Mouse (Mus musculus) T-helper 2 cell (primary cell): Measurements from ENCODE around the gene Arid1a.

Experiments used
- in situ Hi-C: fragments of 300-600 bp; cut with MboI, MseI; formaldehyde crosslinking; loops from one replicate; pipeline ENCODE4 v1.15.1; 2025; ENCODE audit warnings: high pct_unique_total_duplicates

Arid1a gene

DNA sequence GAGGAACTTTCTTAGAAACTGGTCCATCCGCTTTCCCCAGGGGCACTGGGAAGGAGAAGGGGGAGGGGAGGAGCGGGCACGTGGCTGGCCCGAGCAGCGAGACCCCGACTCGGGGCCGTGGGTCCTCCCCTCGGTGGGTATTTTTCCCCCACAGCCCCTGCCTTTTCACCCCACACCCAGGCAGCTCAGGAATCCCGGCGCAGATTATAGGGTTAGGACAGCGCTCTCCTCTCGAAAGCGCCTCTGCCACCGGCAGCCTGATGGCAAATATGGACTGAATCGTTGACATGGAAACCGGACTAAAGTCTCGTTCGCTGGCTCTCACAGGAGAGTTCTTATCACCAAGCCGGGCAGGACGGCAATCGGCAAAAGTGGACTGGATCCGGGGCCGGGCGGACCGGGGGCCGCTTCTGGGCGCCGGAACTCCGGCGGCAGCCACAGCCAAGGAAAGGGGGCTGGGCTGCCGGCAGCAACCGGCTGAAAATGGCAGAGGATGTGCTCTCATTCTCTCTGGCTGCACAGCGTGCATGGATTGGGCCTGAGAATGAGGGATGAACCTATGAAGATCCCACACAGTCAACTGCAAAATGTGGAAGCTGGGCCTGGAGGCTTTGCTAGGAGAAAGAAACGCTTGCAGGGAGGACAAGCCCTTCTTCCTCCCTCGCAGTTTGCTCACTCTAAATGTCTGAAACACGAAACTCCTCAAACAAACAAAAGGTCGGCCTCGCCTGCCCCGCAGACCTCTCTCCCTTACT lies at the start of gene Arid1a:
Gene Arid1a, minus strand, starts transcription at position 256 of the 755 bp plus-strand sequence.
- in situ Hi-C loops, result no loop called here

DNA sequence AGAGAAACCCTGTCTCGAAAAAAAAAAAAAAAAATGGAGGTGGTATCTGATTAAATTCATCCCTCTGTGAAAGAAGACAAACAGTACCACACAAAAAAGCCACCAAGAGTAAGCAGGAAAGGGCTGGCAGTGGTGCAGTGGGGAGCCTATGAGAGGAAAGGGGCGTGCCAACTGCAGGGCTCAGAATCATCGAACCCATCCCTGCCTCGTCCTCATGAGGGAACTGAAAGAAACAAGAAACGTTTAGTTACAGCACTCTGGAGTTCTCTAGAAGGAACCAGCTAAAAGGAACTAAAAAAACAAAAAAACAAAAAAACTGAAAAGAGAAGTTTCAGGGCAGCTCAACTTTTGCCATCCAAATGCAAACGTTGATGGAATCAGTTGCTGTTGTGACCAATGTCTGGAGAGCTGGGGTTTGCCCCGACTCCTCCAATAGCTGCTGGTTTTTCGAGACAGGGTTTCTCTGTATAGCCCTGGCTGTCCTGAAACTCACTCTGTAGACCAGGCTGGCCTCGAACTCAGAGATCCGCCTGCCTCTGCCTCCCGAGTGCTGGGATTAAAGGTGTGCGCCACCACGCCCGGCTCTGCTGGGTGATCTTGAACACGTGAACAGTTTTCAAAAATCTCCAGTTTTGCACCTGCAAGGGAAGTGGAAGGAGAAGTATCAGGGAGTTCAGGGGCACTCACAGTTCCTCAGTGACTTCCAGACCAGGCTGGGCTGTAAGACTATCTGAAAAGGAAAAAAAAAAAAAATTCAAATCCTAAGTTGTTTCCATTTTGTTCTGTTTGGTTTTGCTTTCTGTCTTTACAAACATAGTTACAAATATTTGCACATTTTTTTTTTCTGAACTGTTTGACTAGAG lies 48.1 kb upstream of the Arid1a start:
- in situ Hi-C loops, result loop anchor here (5.0 kb wide), 1 partner anchor 37 kb away; no protein-coding TSS in a partner anchor

- in situ Hi-C loops, result loop anchor here (5.0 kb wide), 1 partner anchor 33 kb away; no protein-coding TSS in a partner anchor
These were observed 44.0 kb upstream of the Arid1a start for GRCm38 (mm10) chr4:133800589-133800988.

DNA sequence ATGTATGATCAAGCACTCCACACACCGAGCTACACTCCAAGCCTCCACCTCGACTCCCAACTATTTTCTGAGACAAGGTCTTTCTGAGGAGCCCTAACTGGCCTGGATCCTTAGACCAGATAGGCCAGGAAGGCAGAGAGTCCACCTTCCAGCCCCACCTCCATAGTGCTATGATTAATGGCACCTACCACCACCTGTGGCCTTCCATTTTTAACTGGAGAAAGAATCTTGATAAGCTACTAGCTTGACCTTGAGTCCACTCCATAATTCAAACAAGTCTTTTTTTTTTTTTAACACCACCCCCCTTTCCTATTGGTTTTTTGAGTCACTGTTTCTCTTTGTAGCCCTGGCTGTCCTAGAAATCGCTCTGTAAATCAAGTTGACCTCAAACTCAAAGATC lies 36.7 kb upstream of the Arid1a start:
- in situ Hi-C loops, result no loop called here

DNA sequence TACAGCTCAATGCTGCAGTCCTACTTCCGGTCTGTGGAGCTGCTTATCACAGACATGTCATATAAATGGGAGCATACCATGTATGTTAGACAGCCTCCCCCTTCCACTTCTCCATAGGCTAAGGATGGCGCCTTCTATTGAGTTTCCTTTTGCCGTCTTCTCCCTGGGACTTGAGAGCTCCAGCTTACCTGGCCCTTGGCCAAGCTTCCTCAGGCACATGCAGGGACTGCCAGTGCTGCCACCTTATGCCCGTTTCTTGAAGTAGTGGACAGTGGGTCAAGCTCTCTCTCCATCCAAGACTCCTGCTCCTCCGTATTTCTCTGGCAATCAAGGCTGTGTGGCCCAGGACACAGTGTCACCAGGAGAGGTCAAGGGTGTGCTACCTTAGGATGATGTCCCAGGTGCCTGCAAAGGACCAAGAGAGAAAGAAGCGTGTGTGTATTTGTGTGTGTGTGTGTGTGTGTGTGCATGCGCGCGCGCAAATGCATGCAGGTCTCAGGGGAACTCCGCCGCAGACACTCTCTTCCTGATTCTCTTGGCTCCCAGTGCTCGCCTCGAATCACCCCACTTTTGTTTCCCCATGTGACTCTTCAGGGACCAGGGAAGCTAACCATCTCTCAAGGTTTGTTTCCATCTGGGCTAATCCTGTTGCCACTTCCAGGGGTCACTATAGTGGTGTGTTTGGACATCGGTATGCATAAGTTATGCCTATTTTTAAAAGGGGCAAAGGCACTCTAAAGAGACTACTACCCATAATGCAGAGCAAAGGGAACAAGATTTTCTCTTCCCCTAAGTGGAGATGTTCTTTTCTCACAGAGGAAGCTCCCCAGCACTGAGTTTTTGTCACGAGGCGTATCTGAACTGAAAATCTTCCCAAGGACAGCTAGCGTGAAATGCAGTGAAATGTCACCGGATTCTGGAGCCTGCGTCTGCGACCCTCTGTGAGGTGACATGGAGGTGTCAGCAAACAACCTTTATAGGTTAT lies 18.3 kb upstream of the Arid1a start:
- in situ Hi-C loops, result no loop called here

DNA sequence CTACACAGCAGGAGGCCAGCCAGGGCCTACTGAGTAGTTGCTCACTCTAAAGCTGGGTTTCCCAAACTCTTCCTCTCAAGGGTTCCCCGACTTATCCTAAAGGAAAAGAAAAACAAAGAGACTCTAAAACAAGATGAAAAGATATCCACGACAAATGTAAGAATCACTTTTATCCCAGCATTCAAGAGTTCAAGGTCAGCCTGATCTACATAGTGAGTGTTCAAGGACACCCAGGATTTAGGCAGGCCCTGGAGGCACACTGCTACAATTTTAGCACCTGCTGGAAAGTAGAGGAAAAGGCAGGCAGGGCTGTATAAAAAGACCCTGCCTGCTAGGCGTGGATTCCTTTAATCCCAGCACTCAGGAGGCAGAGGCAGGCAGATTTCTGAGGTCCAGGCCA lies 12.6 kb upstream of the Arid1a start:
- in situ Hi-C loops, result loop anchor here (5.0 kb wide), 1 partner anchor 33 kb away; no protein-coding TSS in a partner anchor

DNA sequence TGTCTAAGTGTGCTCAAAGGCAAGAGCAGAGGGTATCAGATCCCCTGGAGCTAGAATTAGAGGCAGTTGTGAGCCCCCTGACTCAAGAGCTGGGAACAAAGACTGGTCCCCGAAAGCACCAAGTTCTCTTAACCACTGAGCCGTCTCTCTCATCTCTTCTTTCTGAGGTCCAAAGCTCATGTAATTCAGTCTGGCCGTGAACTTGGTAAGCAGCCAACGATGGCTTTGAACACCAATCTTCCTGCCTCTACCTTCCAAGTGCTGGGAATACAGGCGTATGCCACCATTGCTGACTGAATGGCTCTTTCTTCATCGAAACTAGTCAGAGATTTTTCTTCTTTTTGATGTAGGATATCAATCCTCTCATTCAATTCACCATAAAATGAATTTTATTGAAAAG lies 6.5 kb upstream of the Arid1a start:
- in situ Hi-C loops, result no loop called here

DNA sequence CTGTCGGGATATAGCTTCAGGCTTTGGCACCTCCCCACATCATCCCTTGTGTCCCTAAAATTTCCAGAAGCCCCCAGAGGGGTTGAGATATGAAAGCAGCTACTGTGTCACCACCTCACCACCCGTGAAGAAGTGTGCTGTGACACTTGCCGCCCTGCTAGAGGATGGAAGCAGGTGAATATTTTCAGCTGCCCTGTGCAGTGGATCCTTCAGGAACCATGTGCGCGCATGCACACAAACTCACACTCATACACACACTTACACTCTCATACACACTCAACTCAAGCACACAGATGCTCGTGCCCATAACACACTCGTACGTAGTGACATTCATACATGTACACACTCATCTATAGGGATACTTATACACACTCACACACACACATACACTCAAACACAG lies 3.1 kb upstream of the Arid1a start:
- in situ Hi-C loops, result no loop called here

GRCm38 (mm10) chr4:133757269-133757835 lies 783 bp upstream of the Arid1a start:
- in situ Hi-C loops, result no loop called here

- in situ Hi-C loops, result no loop called here
These were observed 653 bp downstream of the Arid1a start for GRCm38 (mm10) chr4:133755861-133756371.

- in situ Hi-C loops, result no loop called here
These were observed 1.5 kb downstream of the Arid1a start for GRCm38 (mm10) chr4:133754871-133755765.

GRCm38 (mm10) chr4:133754238-133754637 lies 2.3 kb downstream of the Arid1a start:
- in situ Hi-C loops, result no loop called here

GRCm38 (mm10) chr4:133753375-133754190 lies 3.0 kb downstream of the Arid1a start:
- in situ Hi-C loops, result no loop called here

GRCm38 (mm10) chr4:133752449-133753374 lies 3.9 kb downstream of the Arid1a start:
- in situ Hi-C loops, result no loop called here

DNA sequence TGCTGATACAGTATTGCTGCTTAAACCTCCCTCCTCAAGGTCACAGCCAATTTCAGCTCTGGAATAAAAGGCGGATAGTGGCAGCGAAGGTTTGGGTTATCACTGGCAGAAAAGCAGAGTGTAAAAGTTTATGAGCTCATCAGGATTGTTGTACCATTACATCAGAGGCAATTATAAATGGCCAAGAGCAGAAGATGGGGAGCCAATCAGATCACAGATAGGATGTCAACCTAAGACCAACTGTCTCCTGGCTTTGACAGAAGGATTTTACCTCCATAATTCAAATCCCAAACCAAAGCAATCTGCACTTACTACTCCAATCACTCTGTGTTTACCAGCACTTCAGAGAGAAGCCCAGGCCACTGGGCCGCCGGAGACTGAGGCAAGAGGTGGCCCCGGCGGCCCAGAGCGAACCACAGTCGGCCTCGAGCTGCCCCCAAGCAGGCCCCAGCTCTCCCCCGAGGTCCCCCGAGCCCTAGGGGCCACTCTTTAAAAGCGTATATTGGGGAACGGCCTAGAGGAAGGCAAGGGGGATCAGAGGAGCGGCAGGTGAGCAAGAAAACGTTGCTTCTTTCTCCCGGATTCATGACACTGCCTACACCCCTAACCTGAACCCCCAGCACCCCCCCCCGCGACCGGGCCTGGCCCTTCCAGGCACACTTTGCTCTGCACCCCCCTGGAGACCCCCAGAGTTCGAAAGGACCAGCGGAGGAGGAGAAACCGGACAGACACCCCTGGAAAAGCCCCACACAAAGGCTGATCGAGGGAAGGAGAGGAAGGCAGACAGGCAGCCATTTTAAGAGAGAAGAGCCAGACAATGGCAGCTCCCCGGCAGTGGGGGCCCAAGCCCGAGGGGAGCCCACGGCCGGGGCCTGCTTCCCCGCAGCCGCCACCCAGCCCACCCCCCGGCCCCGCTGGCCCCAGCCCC lies 4.8 kb downstream of the Arid1a start:
- in situ Hi-C loops, result no loop called here

DNA sequence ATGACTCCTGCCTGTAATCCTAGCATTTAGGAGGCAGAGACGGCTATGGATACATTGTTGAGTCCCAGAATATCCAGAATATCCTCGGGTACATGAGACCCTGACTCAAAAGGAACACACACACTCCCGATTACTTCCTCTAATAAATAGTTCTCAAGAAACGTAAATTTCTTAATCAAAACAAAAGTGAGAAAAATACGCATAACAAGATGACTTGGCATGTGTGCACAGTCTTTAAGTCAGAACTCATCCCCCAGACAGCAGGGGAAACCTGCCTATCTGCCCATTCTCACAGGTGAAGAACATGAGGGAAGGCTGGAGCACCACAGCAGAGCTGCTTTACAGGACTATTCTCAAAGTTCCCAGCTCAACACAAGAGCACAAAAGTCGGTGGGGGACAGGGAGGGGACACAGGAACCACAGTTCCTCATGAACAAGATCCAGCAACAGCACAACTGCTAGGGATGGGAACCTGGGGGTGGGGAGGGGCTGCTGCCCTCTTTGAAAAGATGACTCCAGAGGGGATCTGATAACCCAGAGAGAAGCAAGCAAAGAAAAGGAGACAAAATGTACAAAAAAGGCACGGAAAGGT lies 6.3 kb downstream of the Arid1a start:
- in situ Hi-C loops, result no loop called here
